Mouse (Mus musculus) liver, embryonic 13.5 days (tissue): ENCODE results near the gene Nthl1. TPM values are rescaled to one million over a fixed set of nuclear protein-coding genes. Genes with fewer than 3 reads are reported as not detected.
A peak's percentile ranks its signal among the peaks of the same experiment; 100 is the strongest.

Source experiments
- ATAC-seq: fragments of 200-750 bp; cut with Nextera tagmentation; 2 replicates; pipeline ENCODE4 v1.8.0; 2017; ENCODE audit warnings: low read depth, mild to moderate bottlenecking, moderate number of reproducible peaks, moderate library complexity
- DNase-seq: peaks from one replicate; pipeline ENCODE4 v3.0.0; 2022
- H3K27ac ChIP-seq: fragments of 300-500 bp; sonication (generic); 2 replicates; pipeline ENCODE4 v1.5.1; 2015; ENCODE audit warnings: moderate library complexity, mild to moderate bottlenecking, inconsistent platforms
- H3K27me3 ChIP-seq: fragments of 300-500 bp; sonication (generic); 2 replicates; pipeline ENCODE4 v1.6.1; 2015; ENCODE audit warnings: mild to moderate bottlenecking, inconsistent platforms
- H3K36me3 ChIP-seq: fragments of 300-500 bp; sonication (generic); 2 replicates; pipeline ENCODE4 v1.6.1; 2015; ENCODE audit warnings: mild to moderate bottlenecking, inconsistent platforms
- H3K4me1 ChIP-seq: fragments of 300-500 bp; sonication (generic); replicated peaks from 2 replicates; pipeline ENCODE4 v1.6.1; 2015; ENCODE audit warnings: inconsistent platforms
- H3K4me2 ChIP-seq: fragments of 300-500 bp; sonication (generic); 2 replicates; pipeline ENCODE4 v1.6.1; 2015; ENCODE audit warnings: inconsistent platforms, mild to moderate bottlenecking, moderate library complexity
- H3K4me3 ChIP-seq: fragments of 300-500 bp; sonication (generic); replicated peaks from 2 replicates; pipeline ENCODE4 v1.5.1; 2015; ENCODE audit warnings: mild to moderate bottlenecking, inconsistent platforms
- H3K9ac ChIP-seq: fragments of 300-500 bp; sonication (generic); 2 replicates; pipeline ENCODE4 v1.6.1; 2015; ENCODE audit warnings: mild to moderate bottlenecking, inconsistent platforms
- H3K9me3 ChIP-seq: fragments of 300-500 bp; sonication (generic); replicated peaks from 2 replicates; pipeline ENCODE4 v1.6.1; 2016; ENCODE audit warnings: inconsistent platforms
- WGBS: fragments of 180-500 bp; shearing (Covaris S2); methylation state at CpG from one replicate; pipeline ENCODE4 v1.1.7; 2015; ENCODE audit not compliant: insufficient replicate concordance; 5-methylcytosine and 5-hydroxymethylcytosine counted together
- polyA plus RNA-seq: library from polyadenylated mRNA; unstranded; fragments of >200 nt; fragmentation: Nextera tagmentation; extraction: Ambion mirVana; gene quantifications from 2 replicates; pipeline ENCODE4 v1.2.1, GENCODE M21; 2015

The Nthl1 gene
- 8.4 and 9.2 TPM in 2 replicates for polyA plus RNA-seq

DNA sequence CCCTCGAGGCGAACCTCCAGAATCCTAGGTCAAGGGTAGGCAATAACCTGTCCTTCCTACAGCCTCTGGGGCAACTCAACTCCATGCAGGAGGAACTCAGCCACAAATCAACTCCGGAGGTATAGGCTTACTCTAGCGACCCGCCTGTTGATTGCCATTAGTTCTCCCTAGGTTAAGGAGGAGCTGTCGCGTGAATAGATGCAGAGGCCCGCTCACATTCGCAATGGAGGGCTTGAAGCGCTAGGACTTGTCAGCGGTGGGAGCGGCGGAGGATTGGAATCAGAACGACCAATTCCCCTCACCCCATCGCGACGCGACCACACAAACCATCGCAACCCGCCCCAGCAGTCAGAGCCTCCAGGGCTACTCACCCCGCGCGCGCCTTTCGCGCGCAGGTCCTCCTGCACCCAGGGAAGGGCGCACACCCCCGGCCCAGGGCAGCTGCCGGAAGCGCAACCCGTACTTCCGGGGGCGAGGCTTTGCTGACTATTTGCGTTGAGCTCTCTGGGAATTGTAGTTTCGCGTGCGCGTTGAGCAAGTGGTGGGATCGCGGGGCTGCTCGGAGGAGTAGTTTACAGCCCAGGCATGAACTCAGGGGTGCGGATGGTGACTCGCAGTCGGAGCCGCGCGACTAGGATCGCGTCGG is at the start of gene Nthl1, which contains the start of gene Tsc2:
TSS of gene Nthl1 (plus strand) at position 514 of the 646 bp plus-strand sequence.
TSS of gene Tsc2 (minus strand) at position 464 of the 646 bp plus-strand sequence.
- ATAC-seq: peak; percentile 81
- Histone ChIP-seq H3K4me2 (peak within 1 kb of the TSS; percentile 82), H3K9ac (peak within 1 kb of the TSS; percentile 79), H3K4me1 (peaks cover 41% of the 10 kb centered on the region), H3K36me3 (peaks cover 30% of the 10 kb centered on the region), H3K9me3 (no peaks in the 10 kb centered on the region), H3K27ac (peak within 1 kb of the TSS; percentile 67), H3K27me3 (no peaks in the 10 kb centered on the region), H3K4me3 (peak within 1 kb of the TSS; percentile 70)
- peak; percentile 77 for DNase-seq
- 2% methylated on average over 51 of the region's 51 CpGs for WGBS

DNA sequence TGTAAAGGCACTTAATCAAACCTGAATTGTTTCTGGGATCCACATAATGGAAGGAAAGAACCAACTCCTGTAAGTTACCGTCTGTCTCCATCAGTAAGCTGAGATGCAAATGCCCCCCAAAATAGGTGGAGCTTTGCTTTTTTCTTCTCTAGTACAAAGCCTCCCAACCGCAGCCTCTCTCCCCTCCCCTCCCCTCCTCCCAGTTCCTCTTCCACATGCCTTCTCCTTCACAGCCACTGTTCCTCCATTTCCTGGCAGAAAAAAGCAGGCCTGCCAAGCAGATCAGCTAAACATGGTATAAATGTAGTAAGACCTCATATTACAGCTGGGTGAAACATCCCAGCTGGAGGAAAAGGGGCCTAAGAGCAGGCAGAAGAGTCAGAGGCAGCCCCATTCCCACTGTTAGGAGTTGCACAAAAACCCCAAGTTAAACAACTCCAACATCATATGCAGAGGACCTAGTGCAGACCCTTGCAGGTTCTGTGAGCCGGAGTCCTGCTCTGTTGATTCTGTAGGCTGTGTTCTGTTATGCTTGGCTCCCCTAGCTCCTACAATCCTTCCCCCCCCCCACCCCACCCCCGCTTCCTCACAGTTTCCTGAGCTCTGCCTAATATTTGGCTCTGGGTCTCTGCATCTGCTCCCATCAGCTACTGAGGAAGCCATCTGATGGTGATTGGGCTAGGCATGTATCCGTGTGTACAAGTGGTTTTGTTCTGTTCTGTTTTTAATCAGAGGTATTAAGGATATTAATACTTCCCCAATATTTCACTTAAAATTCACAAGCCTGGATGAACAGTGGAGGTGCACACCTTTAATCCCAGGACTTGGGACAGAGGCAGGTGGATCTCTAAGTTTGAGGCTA is 48.6 kb upstream of the Nthl1 start:
- ATAC-seq (no peak), DNase-seq (no peak)
- Histone ChIP-seq H3K27ac (peak overlapping the region; percentile 48), H3K36me3 (peaks cover 57% of the 10 kb centered on the region), H3K4me1 (peaks cover 15% of the 10 kb centered on the region), H3K9me3 (no peaks in the 10 kb centered on the region), H3K4me3 (no peak overlapping the region), H3K9ac (no peak overlapping the region), H3K27me3 (no peaks in the 10 kb centered on the region), H3K4me2 (no peak overlapping the region)
- WGBS: 43% methylated on average over 5 of the region's 5 CpGs

DNA sequence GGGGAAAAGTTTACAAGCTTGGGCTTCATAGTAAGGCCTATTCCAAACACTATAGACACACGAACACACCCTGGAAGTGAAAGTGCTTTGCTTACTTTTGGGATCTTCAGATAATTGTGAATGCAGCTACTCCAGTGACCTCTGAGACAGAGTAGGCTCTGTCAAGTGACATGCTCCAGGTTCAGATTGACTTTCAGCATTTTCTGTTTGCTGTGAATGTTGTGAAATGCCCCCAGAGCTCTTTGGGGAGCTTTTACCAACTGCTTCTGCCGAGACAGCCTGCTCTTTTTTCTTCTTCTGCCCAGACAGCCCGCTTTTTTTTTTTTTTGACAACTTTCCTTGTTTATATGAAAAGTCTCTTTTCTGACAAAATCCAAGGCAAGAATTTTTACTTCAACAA is 48.0 kb upstream of the Nthl1 start:
- DNase-seq (no peak), ATAC-seq (no peak; the same call in 1 of the 2 replicates)
- Histone ChIP-seq H3K4me2 (no peak overlapping the region), H3K36me3 (peaks cover 53% of the 10 kb centered on the region), H3K9me3 (no peaks in the 10 kb centered on the region), H3K27ac (peak overlapping the region; percentile 48), H3K9ac (no peak overlapping the region), H3K4me3 (no peak overlapping the region), H3K27me3 (no peaks in the 10 kb centered on the region), H3K4me1 (peaks cover 15% of the 10 kb centered on the region)
- 63% methylated on average over 3 of the region's 3 CpGs for whole genome bisulfite sequencing

DNA sequence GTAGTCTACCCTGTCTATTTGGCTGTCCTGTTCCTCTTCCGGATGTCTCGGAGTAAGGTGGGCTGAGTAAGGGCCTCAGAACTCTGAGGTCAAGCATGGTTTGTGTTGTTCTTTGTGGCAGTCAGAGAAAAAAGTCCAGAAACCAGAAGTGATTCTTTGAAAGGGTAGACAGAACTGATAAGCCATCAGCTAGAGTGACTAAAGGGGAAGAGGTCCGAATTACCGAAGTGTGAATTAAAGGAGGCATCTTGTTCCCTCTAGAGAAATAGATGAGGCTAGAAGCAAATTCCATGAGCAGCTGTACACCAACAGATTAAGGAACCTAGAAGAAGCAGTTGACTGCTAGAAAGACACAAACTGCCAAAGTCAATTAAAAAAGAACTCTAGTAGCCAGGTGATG is 45.9 kb upstream of the Nthl1 start:
- 66% methylated on average over 4 of the region's 4 CpGs for WGBS
- ATAC-seq (no peak), DNase-seq (no peak)
- H3K4me3 ChIP-seq: no peak overlapping the region
- H3K9ac ChIP-seq: no peak overlapping the region
- H3K4me2 ChIP-seq: no peak overlapping the region
- H3K36me3 ChIP-seq: peaks cover 42% of the 10 kb centered on the region
- no peak overlapping the region for H3K27ac ChIP-seq
- no peaks in the 10 kb centered on the region for H3K27me3 ChIP-seq
- no peaks in the 10 kb centered on the region for H3K9me3 ChIP-seq
- peaks cover 15% of the 10 kb centered on the region for H3K4me1 ChIP-seq

- Histone ChIP-seq H3K27ac (no peak overlapping the region), H3K9ac (no peak overlapping the region), H3K27me3 (no peaks in the 10 kb centered on the region), H3K4me1 (no peaks in the 10 kb centered on the region), H3K4me3 (no peak overlapping the region), H3K4me2 (no peak overlapping the region), H3K36me3 (peaks cover 70% of the 10 kb centered on the region), H3K9me3 (no peaks in the 10 kb centered on the region)
- DNase-seq (no peak), ATAC-seq (no peak)
- 68% methylated on average over 3 of the region's 3 CpGs for WGBS
Measured at GRCm38 (mm10) chr17:24590943-24591342, 41.5 kb upstream of the Nthl1 start.

DNA sequence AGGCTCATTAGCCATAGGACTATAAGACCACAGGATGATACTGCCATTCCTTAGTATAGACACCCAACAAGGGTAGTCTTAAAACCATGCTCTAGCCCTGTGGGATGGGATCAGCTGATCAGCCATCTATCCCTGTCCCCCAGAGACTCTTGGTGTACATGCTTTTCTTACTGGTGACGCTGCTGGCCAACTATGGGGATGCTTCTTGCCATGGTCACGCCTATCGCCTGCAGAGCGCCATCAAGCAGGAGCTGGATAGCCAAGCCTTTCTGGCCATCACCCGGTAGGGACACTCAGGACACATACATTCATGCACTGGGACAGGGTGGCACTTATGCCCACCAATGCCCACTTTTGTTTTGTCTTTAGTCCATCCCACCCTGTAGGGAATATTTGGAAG is 40.8 kb upstream of the Nthl1 start:
- peaks cover 70% of the 10 kb centered on the region for H3K36me3 ChIP-seq
- whole genome bisulfite sequencing: 93% methylated on average over 5 of the region's 5 CpGs

GRCm38 (mm10) chr17:24593248-24593647 is 39.2 kb upstream of the Nthl1 start:
- DNase-seq (no peak), ATAC-seq (0 out of 2 replicates have a peak, but pooled peaks have one; percentile 14)
- no peak overlapping the region for H3K4me2 ChIP-seq
- H3K4me3 ChIP-seq: no peak overlapping the region
- no peak overlapping the region for H3K27ac ChIP-seq
- no peak overlapping the region for H3K9ac ChIP-seq
- no peaks in the 10 kb centered on the region for H3K27me3 ChIP-seq
- peaks cover 72% of the 10 kb centered on the region for H3K36me3 ChIP-seq
- WGBS: 72% methylated on average over 5 of the region's 5 CpGs
- no peaks in the 10 kb centered on the region for H3K9me3 ChIP-seq
- no peaks in the 10 kb centered on the region for H3K4me1 ChIP-seq

More for the DNA sequence above, 40.8 kb upstream of the Nthl1 start:
- Histone ChIP-seq H3K27me3 (no peaks in the 10 kb centered on the region), H3K4me1 (no peaks in the 10 kb centered on the region), H3K4me3 (no peak overlapping the region), H3K9ac (no peak overlapping the region), H3K4me2 (no peak overlapping the region), H3K9me3 (no peaks in the 10 kb centered on the region), H3K27ac (no peak overlapping the region)
- DNase-seq (no peak), ATAC-seq (no peak)

DNA sequence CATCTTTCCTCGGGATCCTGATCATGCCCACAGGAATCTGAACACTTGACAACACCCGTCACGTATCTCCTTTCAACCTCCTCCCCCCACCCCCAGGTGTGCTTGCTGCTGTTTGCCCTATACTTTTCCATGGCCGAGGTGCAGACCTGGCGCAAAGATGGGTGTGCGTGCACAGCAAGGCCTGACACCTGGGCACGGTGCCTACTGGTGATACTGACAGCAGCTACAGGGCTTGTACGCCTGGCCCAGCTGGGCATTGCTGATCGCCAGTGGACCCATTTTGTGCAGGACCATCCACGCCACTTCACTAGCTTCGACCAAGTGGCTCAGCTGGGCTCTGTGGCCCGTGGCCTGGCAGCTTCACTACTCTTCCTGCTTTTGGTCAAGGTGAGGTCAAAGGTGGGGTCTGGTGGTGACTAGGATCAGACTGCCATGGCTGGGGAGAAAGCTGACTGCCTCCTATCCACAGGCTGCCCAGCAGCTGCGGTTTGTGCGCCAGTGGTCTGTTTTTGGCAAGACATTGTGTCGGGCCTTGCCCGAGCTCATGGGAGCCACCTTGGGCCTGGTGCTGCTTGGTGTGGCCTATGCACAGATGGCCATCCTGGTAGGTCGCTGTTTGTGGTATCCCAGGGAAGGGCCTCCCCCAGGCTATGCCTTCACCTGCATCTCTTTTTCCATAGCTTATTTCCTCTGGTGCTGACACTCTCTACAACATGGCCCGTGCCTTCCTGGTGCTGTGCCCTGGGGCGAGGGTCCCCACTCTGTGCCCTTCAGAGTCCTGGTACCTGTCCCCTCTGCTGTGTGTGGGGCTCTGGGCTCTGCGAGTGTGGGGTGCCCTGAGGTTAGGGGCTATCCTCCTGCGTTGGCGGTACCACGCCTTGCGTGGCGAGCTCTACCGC is 38.2 kb upstream of the Nthl1 start:
- Histone ChIP-seq H3K9ac (no peak overlapping the region), H3K27me3 (no peaks in the 10 kb centered on the region), H3K4me2 (no peak overlapping the region), H3K36me3 (peaks cover 82% of the 10 kb centered on the region), H3K4me3 (no peak overlapping the region), H3K9me3 (no peaks in the 10 kb centered on the region), H3K4me1 (no peaks in the 10 kb centered on the region), H3K27ac (no peak overlapping the region)
- DNase-seq: no peak
- ATAC-seq: no peak
- WGBS: 83% methylated on average over 26 of the region's 26 CpGs

DNA sequence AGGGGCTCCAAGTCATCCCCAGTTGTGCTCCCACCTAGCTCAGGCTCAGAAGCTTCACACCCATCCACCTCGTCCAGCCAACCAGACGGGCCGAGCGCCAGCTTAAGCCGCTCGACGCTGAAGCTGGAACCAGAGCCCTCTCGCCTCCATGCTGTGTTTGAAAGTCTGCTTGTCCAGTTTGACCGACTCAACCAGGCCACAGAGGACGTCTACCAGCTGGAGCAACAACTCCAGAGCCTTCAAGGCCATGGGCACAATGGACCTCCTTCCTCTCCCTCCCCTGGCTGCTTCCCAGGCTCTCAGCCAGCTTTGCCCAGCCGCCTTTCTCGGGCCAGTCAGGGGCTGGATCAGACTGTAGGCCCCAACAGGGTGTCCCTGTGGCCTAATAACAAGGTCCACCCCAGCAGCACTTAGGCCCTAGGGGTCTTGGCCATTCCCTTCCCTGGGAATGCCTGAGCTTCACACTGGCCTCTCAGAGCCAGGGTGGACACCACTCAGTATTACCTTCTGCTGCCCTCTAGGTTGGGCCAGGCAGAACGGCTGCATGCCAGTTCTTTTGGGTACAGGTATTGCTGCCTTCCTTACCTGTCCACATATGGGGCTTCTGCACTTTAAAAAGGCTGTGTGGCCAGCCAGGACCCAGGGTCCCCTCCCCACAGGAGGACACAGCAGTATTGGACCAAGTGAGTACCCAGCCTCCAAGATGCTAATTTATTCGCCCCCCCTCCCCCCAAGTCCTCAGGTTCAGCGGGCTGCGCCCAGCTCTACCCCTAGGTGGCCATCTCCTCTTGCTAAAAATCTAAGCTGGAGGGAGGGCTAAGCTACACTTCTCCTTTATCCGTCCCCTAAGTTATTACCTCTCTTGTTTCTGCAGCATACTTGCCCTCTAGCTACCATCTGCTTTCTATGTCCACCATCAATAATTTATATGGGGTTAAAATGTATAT is 37.1 kb upstream of the Nthl1 start:
- no peaks in the 10 kb centered on the region for H3K27me3 ChIP-seq
- 76% methylated on average over 17 of the region's 17 CpGs for WGBS

GRCm38 (mm10) chr17:24596073-24596466 is 36.4 kb upstream of the Nthl1 start:
- Histone ChIP-seq H3K4me3 (no peak overlapping the region), H3K36me3 (peaks cover 95% of the 10 kb centered on the region), H3K9ac (no peak overlapping the region), H3K9me3 (no peaks in the 10 kb centered on the region), H3K4me1 (no peaks in the 10 kb centered on the region), H3K27me3 (no peaks in the 10 kb centered on the region), H3K27ac (no peak overlapping the region), H3K4me2 (no peak overlapping the region)
- ATAC-seq (no peak), DNase-seq (no peak)
- 69% methylated on average over 5 of the region's 5 CpGs for WGBS

More for the DNA sequence above, 37.1 kb upstream of the Nthl1 start:
- H3K4me3 ChIP-seq: no peak overlapping the region
- H3K9me3 ChIP-seq: no peaks in the 10 kb centered on the region
- ATAC-seq (no peak), DNase-seq (no peak)
- no peak overlapping the region for H3K4me2 ChIP-seq
- no peak overlapping the region for H3K9ac ChIP-seq
- no peaks in the 10 kb centered on the region for H3K4me1 ChIP-seq
- H3K27ac ChIP-seq: no peak overlapping the region
- peaks cover 93% of the 10 kb centered on the region for H3K36me3 ChIP-seq
